Mouse (Mus musculus) limb, embryonic 10.5 days (tissue): ENCODE results near the gene Bptf. TPM values are rescaled to one million over a fixed set of nuclear protein-coding genes. Genes with fewer than 3 reads are reported as not detected.
"Not testable (repeated sequence)": the region's sequence is repeated elsewhere in the genome, so short reads cannot be mapped to it uniquely, and the experiment has no call there.

Experiments
- DNase-seq: peaks from one replicate; pipeline ENCODE4 v3.0.0-alpha.2; 2017; ENCODE audit warnings: low spot score
- H3K27ac ChIP-seq: fragments of 300-500 bp; sonication (generic); 2 replicates; pipeline ENCODE4 v1.5.1; 2016; ENCODE audit warnings: mild to moderate bottlenecking
- H3K27me3 ChIP-seq: fragments of 300-500 bp; sonication (generic); 2 replicates; pipeline ENCODE4 v1.6.1; 2016; ENCODE audit warnings: low read depth, mild to moderate bottlenecking; ENCODE audit not compliant: poor library complexity, severe bottlenecking
- H3K36me3 ChIP-seq: fragments of 300-500 bp; sonication (generic); 2 replicates; pipeline ENCODE4 v1.6.1; 2016; ENCODE audit warnings: mild to moderate bottlenecking, moderate library complexity
- H3K4me1 ChIP-seq: fragments of 300-500 bp; sonication (generic); 2 replicates; pipeline ENCODE4 v1.6.1; 2016
- H3K4me3 ChIP-seq: fragments of 300-500 bp; sonication (generic); 2 replicates; pipeline ENCODE4 v1.5.1; 2016; ENCODE audit warnings: mild to moderate bottlenecking, moderate library complexity
- H3K9me3 ChIP-seq: fragments of 300-500 bp; sonication (generic); replicated peaks from 2 replicates; pipeline ENCODE4 v1.6.1; 2016; ENCODE audit warnings: mild to moderate bottlenecking
- WGBS: fragments of 180-500 bp; shearing (Covaris S2); methylation state at CpG from one replicate; pipeline ENCODE4 v1.1.7; 2016; 5-methylcytosine and 5-hydroxymethylcytosine counted together
- polyA plus RNA-seq: library from polyadenylated mRNA; unstranded; fragments of >200 nt; fragmentation: Nextera tagmentation; extraction: Ambion mirVana; gene quantifications from 2 replicates; pipeline ENCODE4 v1.2.1, GENCODE M21; 2016

The Bptf gene
- polyA plus RNA-seq, 1 experiment from 2014 or later = 38.8 TPM

GRCm38 (mm10) chr11:107065216-107065785 is 66.6 kb downstream of the Bptf start:
- H3K27ac ChIP-seq = no peak overlapping the region
- WGBS = 94% methylated on average over 11 of the region's 11 CpGs
- peaks cover 98% of the 10 kb centered on the region for H3K36me3 ChIP-seq
- H3K27me3 ChIP-seq = no peaks in the 10 kb centered on the region
- no peaks in the 10 kb centered on the region for H3K9me3 ChIP-seq
- no peak for DNase-seq
- H3K4me3 ChIP-seq = no peak overlapping the region
- no peaks in the 10 kb centered on the region for H3K4me1 ChIP-seq

GRCm38 (mm10) chr11:107064590-107064989 is 67.3 kb downstream of the Bptf start:
- Histone ChIP-seq H3K36me3 (peaks cover 97% of the 10 kb centered on the region), H3K27me3 (no peaks in the 10 kb centered on the region), H3K9me3 (no peaks in the 10 kb centered on the region), H3K4me3 (no peak overlapping the region), H3K27ac (no peak overlapping the region), H3K4me1 (no peaks in the 10 kb centered on the region)
- no peak for DNase-seq
- 93% methylated on average over 1 of the region's 1 CpGs for WGBS

DNA sequence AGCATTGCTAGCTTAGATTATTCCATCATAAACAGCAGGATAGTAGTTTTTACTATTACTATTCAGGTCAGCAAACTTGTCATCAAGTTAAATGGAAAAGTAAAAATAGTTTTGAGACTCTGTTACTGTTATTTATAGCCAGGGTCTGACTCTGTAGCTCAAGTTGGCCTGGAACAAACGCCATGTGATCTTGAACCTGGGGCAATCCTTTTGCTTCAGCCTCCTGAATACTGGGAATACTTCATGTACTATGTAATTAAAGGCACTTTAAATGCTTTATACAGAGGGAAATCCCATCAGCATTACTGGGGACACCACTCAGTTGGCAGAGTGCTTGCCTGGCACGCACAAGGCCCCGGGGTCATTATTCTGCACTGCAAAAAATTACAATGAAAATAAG is 68.9 kb downstream of the Bptf start:
- WGBS = 98% methylated on average over 3 of the region's 3 CpGs

GRCm38 (mm10) chr11:107060941-107061340 is 71.0 kb downstream of the Bptf start:
- Histone ChIP-seq H3K27me3 (no peaks in the 10 kb centered on the region), H3K4me1 (no peaks in the 10 kb centered on the region), H3K4me3 (no peak overlapping the region), H3K27ac (no peak overlapping the region), H3K9me3 (no peaks in the 10 kb centered on the region), H3K36me3 (peaks cover 97% of the 10 kb centered on the region)
- 90% methylated on average over 1 of the region's 1 CpGs for WGBS
- DNase-seq = no peak

More for the DNA sequence above, 68.9 kb downstream of the Bptf start:
- Histone ChIP-seq H3K9me3 (no peaks in the 10 kb centered on the region), H3K27ac (no peak overlapping the region), H3K4me1 (no peaks in the 10 kb centered on the region), H3K36me3 (peaks cover 97% of the 10 kb centered on the region), H3K4me3 (no peak overlapping the region), H3K27me3 (no peaks in the 10 kb centered on the region)
- DNase-seq = no peak

- H3K9me3 ChIP-seq, H3K27me3 ChIP-seq, H3K4me3 ChIP-seq, H3K4me1 ChIP-seq, DNase-seq, H3K27ac ChIP-seq: not testable (repeated sequence)
- H3K36me3 ChIP-seq = peaks cover 97% of the 10 kb centered on the region
- WGBS = 92% methylated on average over 3 of the region's 3 CpGs
Observed at GRCm38 (mm10) chr11:107059634-107060033, 72.3 kb downstream of the Bptf start.

- DNase-seq = no peak
- Histone ChIP-seq H3K4me1 (no peaks in the 10 kb centered on the region), H3K36me3 (peaks cover 99% of the 10 kb centered on the region), H3K9me3 (no peaks in the 10 kb centered on the region), H3K27me3 (no peaks in the 10 kb centered on the region), H3K4me3 (no peak overlapping the region), H3K27ac (no peak overlapping the region)
- 95% methylated on average over 6 of the region's 6 CpGs for WGBS
Observed at GRCm38 (mm10) chr11:107057391-107057790, 74.5 kb downstream of the Bptf start.

DNA sequence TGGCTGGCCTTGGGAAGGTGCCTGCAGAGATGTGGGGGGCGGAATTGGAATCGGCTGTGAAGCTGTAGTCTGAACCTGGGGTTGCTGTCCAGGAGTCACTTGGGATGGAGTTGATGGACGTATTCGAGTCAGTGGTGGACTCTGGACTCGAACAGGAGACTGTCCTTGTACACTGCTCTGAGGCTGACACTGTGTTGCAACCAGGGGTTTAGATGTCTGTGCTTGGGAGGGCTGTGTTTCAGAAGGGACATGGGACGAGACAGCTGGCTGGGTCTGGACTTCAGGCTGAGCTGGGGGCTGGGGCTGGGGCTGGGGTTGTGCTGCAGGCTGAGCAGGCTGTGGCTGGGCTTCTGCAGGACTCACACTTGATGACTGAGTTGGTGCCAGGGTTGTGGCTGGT is 77.1 kb downstream of the Bptf start:
- H3K27me3 ChIP-seq = no peaks in the 10 kb centered on the region
- H3K4me3 ChIP-seq = no peak overlapping the region
- DNase-seq = no peak
- peaks cover 88% of the 10 kb centered on the region for H3K36me3 ChIP-seq
- WGBS = 98% methylated on average over 6 of the region's 6 CpGs
- no peaks in the 10 kb centered on the region for H3K4me1 ChIP-seq
- H3K27ac ChIP-seq = no peak overlapping the region
- no peaks in the 10 kb centered on the region for H3K9me3 ChIP-seq

DNA sequence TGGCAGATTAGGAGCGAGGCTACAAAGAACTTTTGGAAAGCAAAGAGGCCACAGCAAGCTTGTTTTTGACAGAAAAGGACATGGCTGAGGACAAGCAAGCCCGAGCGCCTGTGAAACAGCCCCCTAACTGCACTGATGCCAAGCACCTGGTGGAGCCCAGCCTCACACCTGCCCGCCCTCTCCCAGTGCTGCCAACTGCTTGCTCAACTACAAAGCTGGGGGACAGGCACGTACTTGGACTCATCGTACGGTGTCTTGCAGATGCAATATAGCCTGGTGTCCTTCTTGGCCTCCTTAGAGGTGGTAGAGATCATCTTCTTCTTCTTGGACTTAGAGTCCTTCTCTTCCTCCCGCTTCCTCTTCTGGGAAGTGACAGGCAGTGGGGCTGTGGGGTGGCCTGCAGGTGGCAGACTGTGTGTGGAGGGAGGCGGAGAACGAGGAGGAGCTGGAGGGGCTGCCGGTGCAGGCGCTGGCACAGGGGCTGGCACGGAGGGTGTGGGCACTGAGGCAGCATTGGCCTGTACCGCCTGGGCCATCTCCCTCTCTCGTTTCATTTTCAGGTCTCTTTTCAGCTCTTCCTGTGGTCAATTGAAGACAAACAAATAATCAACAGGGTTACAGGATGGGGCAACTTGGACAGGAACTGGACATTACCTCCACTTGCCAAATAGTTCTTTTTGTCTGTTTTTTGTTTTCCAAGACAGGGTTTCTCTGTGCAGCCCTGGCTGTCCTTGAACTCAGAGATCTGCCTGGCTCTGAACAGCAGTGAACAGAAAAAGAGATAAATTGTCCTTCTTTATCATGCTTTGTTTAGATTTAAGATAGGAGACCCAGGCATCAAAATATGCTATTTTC is 84.9 kb downstream of the Bptf start:
- H3K27ac ChIP-seq = no peak overlapping the region
- peaks cover 74% of the 10 kb centered on the region for H3K36me3 ChIP-seq
- no peaks in the 10 kb centered on the region for H3K27me3 ChIP-seq
- no peaks in the 10 kb centered on the region for H3K9me3 ChIP-seq
- no peaks in the 10 kb centered on the region for H3K4me1 ChIP-seq
- H3K4me3 ChIP-seq = no peak overlapping the region
- WGBS = 91% methylated on average over 15 of the region's 15 CpGs
- DNase-seq = no peak

DNA sequence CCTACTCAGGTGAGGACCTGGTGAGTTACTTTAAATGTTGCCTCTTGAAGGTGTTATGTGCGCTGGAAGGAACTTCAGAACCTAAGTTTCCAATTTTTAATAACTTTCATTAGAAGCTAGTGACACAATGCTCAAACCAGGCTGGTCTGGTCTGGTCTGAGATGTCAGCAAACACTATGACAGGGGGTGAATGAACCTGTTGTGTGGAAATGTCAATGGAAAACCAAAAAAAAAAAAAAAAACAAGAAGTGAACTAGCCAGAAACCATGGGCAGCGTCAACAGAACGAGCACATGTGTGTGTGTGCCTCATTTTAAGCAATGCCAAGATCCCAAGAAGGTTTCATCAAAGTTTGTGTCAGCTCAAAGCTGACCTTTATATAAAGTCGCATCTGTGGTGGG is 86.4 kb downstream of the Bptf start:
- Histone ChIP-seq H3K27ac (no peak overlapping the region), H3K36me3 (peaks cover 78% of the 10 kb centered on the region)
- 94% methylated on average over 4 of the region's 4 CpGs for WGBS

DNA sequence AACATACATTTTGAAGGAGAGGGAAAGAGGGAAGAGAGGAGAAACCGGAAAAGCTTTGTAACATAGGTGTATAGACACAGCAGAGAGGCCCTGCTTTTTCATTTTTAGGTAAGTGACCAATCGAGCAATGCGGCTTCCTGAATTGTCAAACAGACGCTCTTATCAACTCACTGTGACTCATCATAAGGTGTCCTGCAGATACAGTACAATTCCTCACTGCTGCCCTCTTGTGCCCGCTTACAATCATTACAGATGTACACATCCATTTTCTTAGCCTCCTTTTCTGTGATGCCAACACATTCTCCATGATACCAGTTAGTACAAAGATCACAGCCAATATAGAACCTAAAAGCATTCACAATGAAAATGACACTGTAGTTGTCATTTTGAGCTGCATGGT is 87.6 kb downstream of the Bptf start:
- DNase-seq = no peak
- WGBS = 68% methylated on average over 5 of the region's 5 CpGs
- H3K27ac ChIP-seq = no peak overlapping the region
- no peak overlapping the region for H3K4me3 ChIP-seq
- H3K4me1 ChIP-seq = no peaks in the 10 kb centered on the region
- H3K9me3 ChIP-seq = no peaks in the 10 kb centered on the region
- no peaks in the 10 kb centered on the region for H3K27me3 ChIP-seq
- H3K36me3 ChIP-seq = peaks cover 88% of the 10 kb centered on the region

More for the DNA sequence above, 86.4 kb downstream of the Bptf start:
- no peak overlapping the region for H3K4me3 ChIP-seq
- no peaks in the 10 kb centered on the region for H3K4me1 ChIP-seq
- no peak for DNase-seq
- H3K9me3 ChIP-seq = no peaks in the 10 kb centered on the region
- no peaks in the 10 kb centered on the region for H3K27me3 ChIP-seq

GRCm38 (mm10) chr11:107043361-107043760 is 88.6 kb downstream of the Bptf start:
- Histone ChIP-seq H3K27me3 (no peaks in the 10 kb centered on the region), H3K27ac (no peak overlapping the region), H3K36me3 (peaks cover 97% of the 10 kb centered on the region), H3K4me1 (no peaks in the 10 kb centered on the region), H3K9me3 (no peaks in the 10 kb centered on the region), H3K4me3 (no peak overlapping the region)
- no peak for DNase-seq
- WGBS = 94% methylated on average over 11 of the region's 11 CpGs

DNA sequence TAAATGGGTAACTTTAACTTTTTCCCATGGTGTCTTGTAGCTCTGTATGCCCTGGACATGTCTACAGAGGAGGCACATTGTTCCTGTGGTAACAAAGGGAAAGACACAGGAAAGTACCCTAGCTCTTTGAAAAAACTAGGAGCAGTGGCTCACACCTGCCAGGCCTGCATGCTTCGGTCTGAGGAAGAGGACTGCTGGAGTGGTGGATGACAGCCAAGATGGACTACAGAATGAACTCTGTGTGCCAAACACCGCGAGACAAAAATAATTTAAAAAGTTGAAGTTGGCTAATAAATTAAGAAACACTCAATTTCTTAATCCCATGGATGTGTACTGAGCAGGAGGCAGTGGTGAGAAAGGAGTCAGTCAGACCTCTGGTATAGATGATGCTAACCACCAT is 90.5 kb downstream of the Bptf start:
- DNase-seq = no peak
- Histone ChIP-seq H3K4me1 (no peaks in the 10 kb centered on the region), H3K27ac (no peak overlapping the region), H3K36me3 (peaks cover 98% of the 10 kb centered on the region), H3K4me3 (no peak overlapping the region), H3K27me3 (no peaks in the 10 kb centered on the region), H3K9me3 (no peaks in the 10 kb centered on the region)
- 99% methylated on average over 3 of the region's 3 CpGs for WGBS

- WGBS = 93% methylated on average over 5 of the region's 5 CpGs
- Histone ChIP-seq H3K9me3 (no peaks in the 10 kb centered on the region), H3K4me1 (no peaks in the 10 kb centered on the region), H3K36me3 (peaks cover 89% of the 10 kb centered on the region), H3K27me3 (no peaks in the 10 kb centered on the region), H3K4me3 (no peak overlapping the region), H3K27ac (no peak overlapping the region)
- no peak for DNase-seq
Observed at GRCm38 (mm10) chr11:107039417-107039816, 92.5 kb downstream of the Bptf start.
